Comparison of ENCODE assay signal across 18 mouse cellular contexts in genomic region chr8:127709439-127709838, GRCm38 (mm10).
DNase-seq lines count a peak whose midpoint lies in the region; ATAC-seq lines count a peak whose summit lies in the region.
"Had no signal": no experiment of that assay in that cellular context is flagged by ENCODE, and none has a peak within 500 bp of the region (broad histone marks: within the 10 kb centered on the region; RNA-seq: fewer than 3 reads in every experiment).

No protein-coding gene starts in this region.

- ATAC-seq in granulocyte monocyte progenitor cell, adult 5-6 weeks (replicated peaks; ENCODE audit: poor library complexity, severe bottlenecking) = peak; percentile 84
- ATAC-seq in megakaryocyte progenitor cell, adult 5-6 weeks (replicated peaks; ENCODE audit: poor library complexity) = peak; percentile 80
- ATAC-seq: forebrain, embryonic 13.5 days; forebrain, embryonic 15.5 days; forebrain, postnatal 0 days had no signal

- DNase-seq in 416B (ENCODE audit: low read depth) = peak; percentile 28
- DNase-seq in embryo, embryonic 10.5 days (ENCODE audit: low spot score) = no peak
- DNase-seq in kidney, postnatal 14 days = no peak
- DNase-seq: adrenal gland, adult 2 months; adrenal gland, postnatal 10 days; adrenal gland, postnatal 25 days; cerebellum, adult 11 months; cerebellum, adult 18-20 months; cerebellum, adult 8-10 months; cerebellum, adult 9-11 months; cerebellum, postnatal 14 days; cerebellum, postnatal 36 days; embryo, embryonic 11 days; forebrain, postnatal 0 days had no signal
